8 mouse cellular contexts compared by ENCODE assay signal in the genomic region with DNA sequence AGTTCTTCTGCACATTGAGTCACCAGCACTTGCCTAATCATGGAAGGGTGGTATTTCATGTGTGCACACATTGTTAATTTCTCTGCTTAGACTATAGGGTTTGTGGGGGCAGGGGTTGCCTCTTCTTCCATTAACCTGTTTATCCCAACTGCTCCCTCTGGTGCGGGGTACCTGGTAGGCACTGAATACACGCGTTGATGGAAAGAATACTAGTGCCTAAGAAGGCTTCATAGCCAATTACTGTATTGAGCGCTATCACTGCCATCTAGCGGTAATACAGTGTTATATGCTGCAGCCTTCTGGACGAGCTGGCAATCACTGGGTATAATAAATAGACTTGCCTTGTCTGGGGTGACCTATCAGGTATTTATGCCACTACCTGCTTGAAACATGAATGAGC.
A peak's percentile ranks its signal among the peaks of the same experiment; 100 is the strongest.
DNase-seq lines count a peak whose midpoint lies in the region; ATAC-seq and TF ChIP-seq lines count a peak whose summit lies in the region.

No protein-coding gene starts in this region.

- no peaks in the 10 kb centered on the region for H3K9me3 ChIP-seq in embryonic facial prominence, embryonic 14.5 days (ENCODE audit: control insufficient read depth, low read length)
- H3K9me3 ChIP-seq in limb, embryonic 13.5 days, result no peaks in the 10 kb centered on the region
- H3K9me3 ChIP-seq in midbrain, embryonic 14.5 days (ENCODE audit: control insufficient read depth, low read length), result no peaks in the 10 kb centered on the region

- H3K9ac ChIP-seq in embryonic facial prominence, embryonic 14.5 days (ENCODE audit: low read depth, low read length), result no peak overlapping the region
- no peak overlapping the region for H3K9ac ChIP-seq in limb, embryonic 13.5 days
- no peak overlapping the region for H3K9ac ChIP-seq in midbrain, embryonic 14.5 days (replicated peaks; ENCODE audit: low read length)

- DNase-seq in adrenal gland, postnatal 14 days, result peak; percentile 78
- DNase-seq in embryonic facial prominence, embryonic 14.5 days (ENCODE audit: low spot score), result peak; percentile 95
- DNase-seq in heart, adult 9 months (ENCODE audit: low spot score in 2 of 2), result peak; percentile 77 to 83
- DNase-seq in kidney, adult 8-10 months, result peak; percentile 78 to 84
- DNase-seq in midbrain, embryonic 14.5 days, result peak; percentile 95
- DNase-seq in spleen, postnatal 36 days (ENCODE audit: low spot score in 2 of 2), result peak; percentile 69 to 80

- H3K27ac ChIP-seq in embryonic facial prominence, embryonic 14.5 days (replicated peaks; ENCODE audit: low read depth, low read length), result no peak overlapping the region
- H3K27ac ChIP-seq in limb, embryonic 13.5 days, result no peak overlapping the region
- no peak overlapping the region for H3K27ac ChIP-seq in midbrain, embryonic 14.5 days (replicated peaks; ENCODE audit: low read depth, low read length)

- H3ac ChIP-seq in C2C12 (ENCODE audit: control insufficient read depth, insufficient read length, low read depth), result no peak overlapping the region

- no peaks in the 10 kb centered on the region for H3K36me3 ChIP-seq in C2C12 (ENCODE audit: control insufficient read depth, insufficient read depth)
- H3K36me3 ChIP-seq in embryonic facial prominence, embryonic 14.5 days (ENCODE audit: control insufficient read depth, insufficient read depth, low read length), result no peaks in the 10 kb centered on the region
- H3K36me3 ChIP-seq in limb, embryonic 13.5 days, result no peaks in the 10 kb centered on the region
- H3K36me3 ChIP-seq in midbrain, embryonic 14.5 days (ENCODE audit: control insufficient read depth, insufficient read depth, low read length), result no peaks in the 10 kb centered on the region

- peak; percentile 63 for TF ChIP-seq CTCF in C2C12 (IDR thresholded peaks at IDR 0.05; ENCODE audit: control insufficient read depth, insufficient read depth, insufficient read length)

- H3K4me2 ChIP-seq in embryonic facial prominence, embryonic 14.5 days (ENCODE audit: low read depth, low read length), result no peak overlapping the region
- no peak overlapping the region for H3K4me2 ChIP-seq in limb, embryonic 13.5 days (replicated peaks)
- H3K4me2 ChIP-seq in midbrain, embryonic 14.5 days (ENCODE audit: low read length), result no peak overlapping the region

- H3K79me2 ChIP-seq in C2C12 (ENCODE audit: control insufficient read depth, insufficient read depth), result no peaks in the 10 kb centered on the region

- no peaks in the 10 kb centered on the region for H3K79me3 ChIP-seq in C2C12 (ENCODE audit: low read depth)

- H3K4me1 ChIP-seq in embryonic facial prominence, embryonic 14.5 days (ENCODE audit: control insufficient read depth, insufficient read depth, low read length), result no peaks in the 10 kb centered on the region
- peaks cover 25% of the 10 kb centered on the region for H3K4me1 ChIP-seq in limb, embryonic 13.5 days
- H3K4me1 ChIP-seq in midbrain, embryonic 14.5 days (ENCODE audit: control insufficient read depth, insufficient read depth, low read length), result 0 out of 2 replicates have a peak, but pooled peaks cover 5% of the 10 kb centered on the region

- no peak overlapping the region for H3K4me3 ChIP-seq in C2C12 (ENCODE audit: insufficient read depth, poor library complexity, severe bottlenecking)
- H3K4me3 ChIP-seq in embryonic facial prominence, embryonic 14.5 days (ENCODE audit: low read depth, low read length), result no peak overlapping the region
- H3K4me3 ChIP-seq in limb, embryonic 13.5 days, result no peak overlapping the region
- no peak overlapping the region for H3K4me3 ChIP-seq in midbrain, embryonic 14.5 days (replicated peaks; ENCODE audit: low read depth, low read length)

- H3K27me3 ChIP-seq in C2C12 (ENCODE audit: control insufficient read depth, insufficient read depth, insufficient read length), result no peaks in the 10 kb centered on the region
- no peaks in the 10 kb centered on the region for H3K27me3 ChIP-seq in embryonic facial prominence, embryonic 14.5 days (replicated peaks; ENCODE audit: control insufficient read depth, insufficient read depth, low read length)
- no peaks in the 10 kb centered on the region for H3K27me3 ChIP-seq in limb, embryonic 13.5 days
- H3K27me3 ChIP-seq in midbrain, embryonic 14.5 days (ENCODE audit: control insufficient read depth, insufficient read depth, low read length), result no peaks in the 10 kb centered on the region

- under 1% methylated on average over 6 of the region's 6 CpGs for WGBS in embryonic facial prominence, embryonic 14.5 days
- WGBS in limb, embryonic 13.5 days, result 0% methylated on average over 6 of the region's 6 CpGs
- under 1% methylated on average over 6 of the region's 6 CpGs for WGBS in midbrain, embryonic 14.5 days

- ATAC-seq in embryonic facial prominence, embryonic 14.5 days (ENCODE audit: low read depth), result peak; percentile 86
- ATAC-seq in limb, embryonic 13.5 days (ENCODE audit: low FRiP score, low read depth), result peak; percentile 73; the same call in 1 of the 2 replicates
- ATAC-seq in midbrain, embryonic 14.5 days (ENCODE audit: low FRiP score, low TSS enrichment), result peak; percentile 79

TF ChIP-seq in C2C12, 6 proteins besides CTCF, POLR2A, EP300 and RAD21:
- TF ChIP-seq MYOG (IDR thresholded peaks at IDR 0.05; ENCODE audit: control insufficient read depth, extremely low read depth, insufficient read length) (no peak), FOSL1 (IDR thresholded peaks at IDR 0.05; ENCODE audit: insufficient read depth, low read length, poor library complexity, severe bottlenecking) (no peak), CEBPB (IDR thresholded peaks at IDR 0.05; ENCODE audit: low read depth) (no peak), MAX (IDR thresholded peaks at IDR 0.05) (no peak), MYOD1 (IDR thresholded peaks at IDR 0.05; ENCODE audit: control insufficient read depth, insufficient read length, low read depth) (no peak), USF1 (IDR thresholded peaks at IDR 0.05; ENCODE audit: low read depth) (no peak)
